Mouse (Mus musculus) macrophage (primary cell): ENCODE results near the gene Fxyd1. TPM values are rescaled to one million over a fixed set of nuclear protein-coding genes. Genes with fewer than 3 reads are reported as not detected.

Experiments used
- H3K27ac ChIP-seq: fragments of 350-480 bp; formaldehyde crosslinking; 2 replicates; pipeline ENCODE4 v1.9.0; 2021
- H3K36me3 ChIP-seq: fragments of 350-480 bp; formaldehyde crosslinking; 2 replicates; pipeline ENCODE4 v1.9.0; 2021; ENCODE audit errors: inconsistent target
- H3K4me3 ChIP-seq: fragments of 350-480 bp; formaldehyde crosslinking; 2 replicates; pipeline ENCODE4 v1.9.0; 2021; ENCODE audit errors: inconsistent target
- H3K79me2 ChIP-seq: fragments of 350-480 bp; formaldehyde crosslinking; 2 replicates; pipeline ENCODE4 v1.9.0; 2021; ENCODE audit errors: inconsistent target
- WGBS: methylation state at CpG from one replicate; pipeline ENCODE4 v1.1.7; 2026; ENCODE audit warnings: inconsistent platforms; ENCODE audit not compliant: missing documents; 5-methylcytosine and 5-hydroxymethylcytosine counted together
- polyA plus RNA-seq: library from polyadenylated mRNA; stranded (reverse); fragments of 250-400 nt; gene quantifications from 3 replicates; pipeline ENCODE4 v1.2.4, GENCODE M21; 2018; ENCODE audit warnings: inconsistent platforms

Fxyd1 gene
- polyA plus RNA-seq, 1 experiment from 2014 or later, result not detected

- no peaks in the 10 kb centered on the region for H3K36me3 ChIP-seq
- 66% methylated on average over 3 of the region's 3 CpGs for WGBS
- H3K27ac ChIP-seq, result no peak overlapping the region
- H3K4me3 ChIP-seq, result no peak overlapping the region
- H3K79me2 ChIP-seq, result no peaks in the 10 kb centered on the region
These were observed 28.2 kb upstream of the Fxyd1 start for GRCm38 (mm10) chr7:31085171-31085570.

- no peaks in the 10 kb centered on the region for H3K36me3 ChIP-seq
- H3K79me2 ChIP-seq, result no peaks in the 10 kb centered on the region
- H3K27ac ChIP-seq, result no peak overlapping the region
- H3K4me3 ChIP-seq, result no peak overlapping the region
- 83% methylated on average over 9 of the region's 9 CpGs for WGBS
These were observed 27.1 kb upstream of the Fxyd1 start for GRCm38 (mm10) chr7:31084140-31084539.

GRCm38 (mm10) chr7:31082831-31083588, 26.0 kb upstream of the Fxyd1 start:
- no peak overlapping the region for H3K4me3 ChIP-seq
- no peak overlapping the region for H3K27ac ChIP-seq
- WGBS, result 86% methylated on average over 14 of the region's 14 CpGs
- H3K79me2 ChIP-seq, result no peaks in the 10 kb centered on the region
- H3K36me3 ChIP-seq, result no peaks in the 10 kb centered on the region

- Histone ChIP-seq H3K36me3 (no peaks in the 10 kb centered on the region), H3K4me3 (no peak overlapping the region), H3K79me2 (no peaks in the 10 kb centered on the region), H3K27ac (no peak overlapping the region)
These were observed 25.1 kb upstream of the Fxyd1 start for GRCm38 (mm10) chr7:31082106-31082505.

GRCm38 (mm10) chr7:31081106-31081505, 24.1 kb upstream of the Fxyd1 start:
- no peak overlapping the region for H3K27ac ChIP-seq
- H3K79me2 ChIP-seq, result no peaks in the 10 kb centered on the region
- no peak overlapping the region for H3K4me3 ChIP-seq
- WGBS, result 59% methylated on average over 1 of the region's 1 CpGs
- H3K36me3 ChIP-seq, result no peaks in the 10 kb centered on the region

- Histone ChIP-seq H3K4me3 (no peak overlapping the region), H3K36me3 (no peaks in the 10 kb centered on the region), H3K79me2 (no peaks in the 10 kb centered on the region), H3K27ac (no peak overlapping the region)
- WGBS, result 93% methylated on average over 3 of the region's 3 CpGs
These were observed 23.6 kb upstream of the Fxyd1 start for GRCm38 (mm10) chr7:31080611-31081010.

- 84% methylated on average over 5 of the region's 8 CpGs for WGBS
- Histone ChIP-seq H3K4me3 (no peak overlapping the region), H3K79me2 (no peaks in the 10 kb centered on the region), H3K36me3 (no peaks in the 10 kb centered on the region), H3K27ac (no peak overlapping the region)
These were observed 22.7 kb upstream of the Fxyd1 start for GRCm38 (mm10) chr7:31079670-31080069.

- 36% methylated on average over 5 of the region's 5 CpGs for WGBS
- Histone ChIP-seq H3K27ac (no peak overlapping the region), H3K79me2 (no peaks in the 10 kb centered on the region)
These were observed 21.0 kb upstream of the Fxyd1 start for GRCm38 (mm10) chr7:31077885-31078445.

GRCm38 (mm10) chr7:31077470-31077869, 20.5 kb upstream of the Fxyd1 start:
- no peaks in the 10 kb centered on the region for H3K36me3 ChIP-seq
- 83% methylated on average over 6 of the region's 6 CpGs for WGBS
- H3K27ac ChIP-seq, result no peak overlapping the region
- H3K79me2 ChIP-seq, result no peaks in the 10 kb centered on the region
- H3K4me3 ChIP-seq, result no peak overlapping the region

More at GRCm38 (mm10) chr7:31077885-31078445, 21.0 kb upstream of the Fxyd1 start:
- no peaks in the 10 kb centered on the region for H3K36me3 ChIP-seq
- no peak overlapping the region for H3K4me3 ChIP-seq

- Histone ChIP-seq H3K4me3 (no peak within 1 kb of the TSS), H3K79me2 (no peaks in the 10 kb centered on the region), H3K36me3 (no peaks in the 10 kb centered on the region), H3K27ac (no peak within 1 kb of the TSS)
- WGBS, result 82% methylated on average over 5 of the region's 5 CpGs
These were observed 19.5 kb upstream of the Fxyd1 start, which contains the start of gene Fxyd3 for GRCm38 (mm10) chr7:31076492-31076891. Gene Fxyd3, minus strand, starts transcription at chr7:31076704.

GRCm38 (mm10) chr7:31074713-31075069, 17.7 kb upstream of the Fxyd1 start:
- Histone ChIP-seq H3K79me2 (no peaks in the 10 kb centered on the region), H3K27ac (no peak overlapping the region), H3K4me3 (no peak overlapping the region), H3K36me3 (no peaks in the 10 kb centered on the region)
- 86% methylated on average over 4 of the region's 5 CpGs for WGBS

GRCm38 (mm10) chr7:31074061-31074712, 17.2 kb upstream of the Fxyd1 start:
- Histone ChIP-seq H3K4me3 (no peak overlapping the region), H3K36me3 (no peaks in the 10 kb centered on the region), H3K79me2 (no peaks in the 10 kb centered on the region), H3K27ac (no peak overlapping the region)
- WGBS, result 85% methylated on average over 5 of the region's 7 CpGs

GRCm38 (mm10) chr7:31073546-31073945, 16.5 kb upstream of the Fxyd1 start:
- no peak overlapping the region for H3K27ac ChIP-seq
- H3K4me3 ChIP-seq, result no peak overlapping the region
- no peaks in the 10 kb centered on the region for H3K36me3 ChIP-seq
- H3K79me2 ChIP-seq, result no peaks in the 10 kb centered on the region

- no peaks in the 10 kb centered on the region for H3K36me3 ChIP-seq
- WGBS, result 91% methylated on average over 9 of the region's 9 CpGs
- H3K79me2 ChIP-seq, result no peaks in the 10 kb centered on the region
- no peak overlapping the region for H3K4me3 ChIP-seq
- no peak overlapping the region for H3K27ac ChIP-seq
These were observed 15.3 kb upstream of the Fxyd1 start for GRCm38 (mm10) chr7:31072326-31072725.

- Histone ChIP-seq H3K27ac (no peak overlapping the region), H3K79me2 (no peaks in the 10 kb centered on the region), H3K36me3 (no peaks in the 10 kb centered on the region), H3K4me3 (no peak overlapping the region)
- 88% methylated on average over 6 of the region's 6 CpGs for WGBS
These were observed 13.3 kb upstream of the Fxyd1 start for GRCm38 (mm10) chr7:31070324-31070723.
